Mouse (Mus musculus): Measurements from ENCODE around the gene Kcnma1. TPM values are rescaled to one million over a fixed set of nuclear protein-coding genes. Genes with fewer than 3 reads are reported as not detected.

Kcnma1 gene
- polyA plus RNA-seq, 1 experiment: 75.1 TPM

DNA sequence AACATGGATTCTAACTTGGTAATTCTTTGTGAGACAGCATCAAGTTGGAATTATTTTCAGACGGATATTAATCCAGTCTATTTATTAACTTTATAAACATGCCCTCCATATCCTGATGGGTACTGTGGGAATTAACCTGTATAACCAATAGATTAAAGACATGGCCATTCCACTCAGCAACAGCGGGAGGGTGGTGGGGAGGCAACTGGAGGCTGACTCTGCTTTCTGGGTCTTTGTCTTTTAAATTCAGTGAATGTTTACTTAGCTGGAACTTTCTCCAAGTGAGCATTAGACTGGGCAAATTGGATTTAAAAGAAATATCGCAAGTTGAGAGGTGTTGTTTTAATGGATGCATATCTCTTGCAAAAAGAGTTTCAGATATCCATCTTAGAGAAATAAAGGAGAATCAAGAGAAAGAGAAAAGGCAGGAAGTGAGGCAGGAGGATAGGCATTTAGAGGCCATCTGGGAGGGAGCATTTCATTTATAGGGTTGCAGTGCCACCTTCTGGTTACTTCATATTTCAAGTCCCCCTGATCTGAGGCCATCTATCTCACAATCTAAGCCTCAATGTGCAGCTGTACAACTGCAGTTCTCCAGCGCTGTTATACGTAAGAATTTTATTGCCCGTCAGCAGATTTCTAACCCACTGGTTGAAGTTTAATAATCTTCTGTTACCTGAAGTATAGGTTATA is 613.4 kb downstream of the Kcnma1 start:
- Histone ChIP-seq H3K27ac (ENCODE audit: insufficient read depth, low read depth, low read length) (no peak overlapping the region), H3K4me1 (ENCODE audit: control insufficient read depth, insufficient read depth, low read length) (no peaks in the 10 kb centered on the region), H3K4me3 (ENCODE audit: insufficient read depth, low read depth, low read length) (no peak overlapping the region)
- no peak for TF ChIP-seq POLR2A (IDR thresholded peaks at IDR 0.05; ENCODE audit: insufficient read depth, low read depth, low read length)
- no peak for TF ChIP-seq CTCF (IDR thresholded peaks at IDR 0.05; ENCODE audit: insufficient read depth, low read depth, low read length)
- WGBS: 45% methylated on average over 6 of the region's 6 CpGs

DNA sequence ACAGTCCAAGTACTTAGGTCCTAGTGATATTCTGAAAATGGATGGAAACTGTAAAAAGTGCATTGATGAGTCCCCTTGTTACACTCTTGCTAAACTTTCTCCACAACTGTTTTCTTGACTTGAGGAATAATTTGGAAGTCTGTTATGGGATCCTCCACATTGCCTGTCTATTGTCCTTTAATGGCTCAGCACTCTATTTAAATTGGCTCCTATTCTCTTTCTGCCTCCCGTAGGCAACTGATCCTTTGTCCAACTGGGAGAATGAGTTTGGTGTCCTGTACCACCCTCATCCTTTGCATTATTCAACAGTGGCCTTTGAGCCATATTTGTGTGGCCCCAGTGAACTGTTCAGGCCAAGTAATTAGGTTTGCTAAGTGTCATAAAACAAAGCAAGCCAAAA is 616.6 kb downstream of the Kcnma1 start:
- WGBS: 88% methylated on average over 1 of the region's 1 CpGs
- Histone ChIP-seq H3K27ac (ENCODE audit: insufficient read depth, low read depth, low read length) (no peak overlapping the region), H3K4me1 (ENCODE audit: control insufficient read depth, insufficient read depth, low read length) (no peaks in the 10 kb centered on the region), H3K4me3 (ENCODE audit: insufficient read depth, low read depth, low read length) (no peak overlapping the region)
- TF ChIP-seq POLR2A (IDR thresholded peaks at IDR 0.05; ENCODE audit: insufficient read depth, low read depth, low read length): no peak
- no peak for TF ChIP-seq CTCF (IDR thresholded peaks at IDR 0.05; ENCODE audit: insufficient read depth, low read depth, low read length)

- TF ChIP-seq POLR2A (IDR thresholded peaks at IDR 0.05; ENCODE audit: insufficient read depth, low read depth, low read length): no peak
- no peak for TF ChIP-seq CTCF (IDR thresholded peaks at IDR 0.05; ENCODE audit: insufficient read depth, low read depth, low read length)
- Histone ChIP-seq H3K4me1 (ENCODE audit: control insufficient read depth, insufficient read depth, low read length) (no peaks in the 10 kb centered on the region), H3K4me3 (ENCODE audit: insufficient read depth, low read depth, low read length) (no peak overlapping the region), H3K27ac (ENCODE audit: insufficient read depth, low read depth, low read length) (no peak overlapping the region)
- WGBS: 75% methylated on average over 3 of the region's 3 CpGs
Measured at GRCm38 (mm10) chr14:23391566-23391965, 622.7 kb downstream of the Kcnma1 start.

GRCm38 (mm10) chr14:23390768-23391167 is 623.5 kb downstream of the Kcnma1 start:
- TF ChIP-seq CTCF (IDR thresholded peaks at IDR 0.05; ENCODE audit: insufficient read depth, low read depth, low read length): no peak
- TF ChIP-seq POLR2A (IDR thresholded peaks at IDR 0.05; ENCODE audit: insufficient read depth, low read depth, low read length): no peak
- Histone ChIP-seq H3K27ac (ENCODE audit: insufficient read depth, low read depth, low read length) (no peak overlapping the region), H3K4me3 (ENCODE audit: insufficient read depth, low read depth, low read length) (no peak overlapping the region), H3K4me1 (ENCODE audit: control insufficient read depth, insufficient read depth, low read length) (no peaks in the 10 kb centered on the region; the same call in 1 of the 2 replicates)
- WGBS: 79% methylated on average over 5 of the region's 5 CpGs

- no peak overlapping the region for H3K4me3 ChIP-seq (ENCODE audit: insufficient read depth, low read depth, low read length)
- TF ChIP-seq CTCF (IDR thresholded peaks at IDR 0.05; ENCODE audit: insufficient read depth, low read depth, low read length) (no peak), POLR2A (IDR thresholded peaks at IDR 0.05; ENCODE audit: insufficient read depth, low read depth, low read length) (no peak)
- 79% methylated on average over 4 of the region's 4 CpGs for WGBS
Measured at GRCm38 (mm10) chr14:23390161-23390560, 624.1 kb downstream of the Kcnma1 start.

GRCm38 (mm10) chr14:23386786-23387185 is 627.5 kb downstream of the Kcnma1 start:
- TF ChIP-seq POLR2A (IDR thresholded peaks at IDR 0.05; ENCODE audit: insufficient read depth, low read depth, low read length) (no peak), CTCF (IDR thresholded peaks at IDR 0.05; ENCODE audit: insufficient read depth, low read depth, low read length) (no peak)
- 98% methylated on average over 3 of the region's 3 CpGs for WGBS
- Histone ChIP-seq H3K4me3 (ENCODE audit: insufficient read depth, low read depth, low read length) (no peak overlapping the region), H3K4me1 (ENCODE audit: control insufficient read depth, insufficient read depth, low read length) (no peaks in the 10 kb centered on the region; the same call in 1 of the 2 replicates), H3K27ac (ENCODE audit: insufficient read depth, low read depth, low read length) (no peak overlapping the region)

More at GRCm38 (mm10) chr14:23390161-23390560, 624.1 kb downstream of the Kcnma1 start:
- Histone ChIP-seq H3K27ac (ENCODE audit: insufficient read depth, low read depth, low read length) (no peak overlapping the region), H3K4me1 (ENCODE audit: control insufficient read depth, insufficient read depth, low read length) (no peaks in the 10 kb centered on the region; the same call in 1 of the 2 replicates)

DNA sequence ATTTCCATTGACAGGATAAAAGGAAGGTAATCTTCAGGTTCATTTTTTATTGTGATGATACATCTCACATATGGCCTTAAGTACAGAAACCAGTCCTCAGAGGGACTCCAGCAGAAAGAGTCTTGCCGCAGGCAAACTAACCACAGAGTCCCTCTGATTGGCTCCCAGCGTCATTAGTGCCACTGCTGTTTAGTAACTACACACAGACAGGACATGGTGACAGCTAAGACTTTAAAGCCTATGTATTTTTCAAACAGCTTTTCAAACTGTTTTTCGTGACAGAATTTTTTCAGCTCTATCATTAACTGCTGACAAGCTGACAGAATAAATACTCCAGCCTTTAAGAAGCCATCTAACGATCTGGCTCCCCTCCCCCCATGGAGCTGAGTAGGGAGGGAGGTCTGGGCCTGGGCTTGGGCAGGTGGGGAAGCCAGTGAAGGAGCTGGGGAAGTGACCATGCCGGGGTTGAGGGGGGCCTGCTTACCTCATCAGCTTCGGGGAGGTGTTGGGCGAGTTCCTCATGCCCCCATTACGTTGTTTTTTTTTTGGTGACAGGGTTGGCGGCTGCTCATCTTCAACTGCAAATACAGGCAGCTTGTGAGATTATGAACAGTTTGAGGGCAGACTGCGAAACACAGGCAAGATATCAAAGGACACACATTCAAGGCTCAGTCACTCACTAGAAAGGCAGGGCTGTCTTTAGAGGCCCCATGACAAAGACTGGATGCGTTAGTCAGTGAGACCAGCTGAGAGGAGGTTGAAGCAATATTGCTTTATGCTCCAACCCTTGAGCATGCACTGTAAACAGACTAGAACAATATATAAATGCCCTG is 628.3 kb downstream of the Kcnma1 start:
- Histone ChIP-seq H3K4me3 (ENCODE audit: insufficient read depth, low read depth, low read length) (no peak overlapping the region), H3K27ac (ENCODE audit: insufficient read depth, low read depth, low read length) (no peak overlapping the region), H3K4me1 (ENCODE audit: control insufficient read depth, insufficient read depth, low read length) (no peaks in the 10 kb centered on the region; the same call in 1 of the 2 replicates)
- WGBS: 67% methylated on average over 11 of the region's 11 CpGs
- no peak for TF ChIP-seq POLR2A (IDR thresholded peaks at IDR 0.05; ENCODE audit: insufficient read depth, low read depth, low read length)
- no peak for TF ChIP-seq CTCF (IDR thresholded peaks at IDR 0.05; ENCODE audit: insufficient read depth, low read depth, low read length)

DNA sequence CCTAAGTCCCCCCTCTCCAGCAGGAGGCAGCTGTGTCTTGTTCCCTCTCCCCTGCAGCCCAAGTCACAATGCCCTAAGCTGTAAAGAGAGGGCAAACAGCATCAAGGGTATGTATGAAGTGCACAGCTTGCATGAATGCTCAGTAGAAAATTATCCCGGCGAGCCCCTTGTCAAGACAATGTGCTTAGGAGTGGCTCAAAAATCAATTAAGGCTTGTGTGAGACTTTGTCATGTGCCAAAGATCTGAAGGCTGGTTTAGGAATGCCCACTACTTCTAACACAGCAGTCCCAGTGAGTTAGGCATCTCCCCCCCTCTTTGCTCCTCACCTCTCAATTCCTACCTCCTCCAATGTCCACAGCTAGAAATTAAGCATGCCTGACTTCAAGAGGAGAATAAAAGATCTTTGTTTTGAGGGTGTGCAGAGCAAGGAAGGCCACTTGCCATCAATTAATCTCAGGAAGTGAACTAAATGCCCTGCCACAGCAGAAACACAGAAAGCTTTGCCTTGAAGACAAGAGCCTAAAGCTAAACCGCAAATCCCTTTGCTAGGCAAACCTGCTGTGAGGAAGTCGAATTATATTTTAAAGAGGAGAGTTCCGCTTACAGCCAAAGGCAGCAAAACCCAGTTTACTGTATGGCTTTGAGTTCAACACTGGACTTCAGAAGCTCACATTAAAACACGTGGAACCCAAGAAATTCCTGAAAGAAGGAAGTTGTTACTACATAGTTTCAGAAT is 635.8 kb downstream of the Kcnma1 start:
- no peak overlapping the region for H3K4me3 ChIP-seq (ENCODE audit: insufficient read depth, low read depth, low read length)
- no peak overlapping the region for H3K27ac ChIP-seq (ENCODE audit: insufficient read depth, low read depth, low read length)
- H3K4me1 ChIP-seq (ENCODE audit: control insufficient read depth, insufficient read depth, low read length): no peaks in the 10 kb centered on the region
- TF ChIP-seq CTCF (IDR thresholded peaks at IDR 0.05; ENCODE audit: insufficient read depth, low read depth, low read length): no peak
- no peak for TF ChIP-seq POLR2A (IDR thresholded peaks at IDR 0.05; ENCODE audit: insufficient read depth, low read depth, low read length)
- WGBS: 64% methylated on average over 6 of the region's 6 CpGs

All from olfactory bulb, adult 2 months (tissue).